Mouse (Mus musculus): ENCODE results near the gene Miga1.

The Miga1 gene

GRCm38 (mm10) chr3:152284759-152285158 lies 55.4 kb downstream of the Miga1 start:
- DNase-seq, result no peak

DNA sequence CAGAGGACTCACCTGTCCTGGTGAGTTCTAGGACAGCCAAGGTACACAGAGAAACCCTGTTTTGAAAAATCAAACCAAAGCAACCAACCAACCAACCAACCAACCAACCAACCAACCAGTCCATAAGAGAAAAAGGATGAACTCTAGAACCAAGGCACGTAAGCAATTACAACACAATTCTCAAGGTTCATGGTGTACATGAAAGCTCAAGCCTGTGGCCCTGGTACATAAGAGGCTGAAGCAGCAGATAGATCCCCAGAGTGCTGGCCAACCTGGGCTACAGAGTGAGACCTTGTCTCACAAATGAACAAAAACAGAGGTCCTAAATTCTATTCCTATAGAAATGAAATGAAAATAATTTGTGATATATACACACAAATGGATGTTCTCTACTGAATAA lies 55.9 kb downstream of the Miga1 start:
- no peak for DNase-seq

DNA sequence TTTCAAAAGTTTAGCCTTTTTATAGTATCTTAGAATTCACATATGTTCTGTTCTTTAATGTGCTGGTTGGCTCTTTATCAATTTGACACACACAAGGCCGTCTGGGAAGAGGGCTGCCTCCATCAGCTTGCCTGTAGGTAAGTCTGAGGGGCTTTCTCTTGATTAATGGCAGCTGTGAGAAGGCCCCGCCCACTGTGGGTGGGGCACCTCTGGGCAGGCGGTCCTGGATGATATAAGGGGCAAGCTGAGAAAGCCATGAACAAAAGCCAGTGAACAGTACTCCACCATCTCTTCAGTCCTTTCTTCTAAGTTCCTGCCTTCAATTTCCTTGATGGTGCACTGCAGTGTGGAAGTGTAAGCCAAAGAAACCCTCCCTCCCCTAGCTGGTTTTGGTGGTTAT lies 58.1 kb downstream of the Miga1 start:
- DNase-seq, result no peak

- no peak for DNase-seq
Measured at GRCm38 (mm10) chr3:152278431-152278830, 61.8 kb downstream of the Miga1 start.

GRCm38 (mm10) chr3:152277912-152278311 lies 62.3 kb downstream of the Miga1 start:
- DNase-seq, result no peak

GRCm38 (mm10) chr3:152276935-152277334 lies 63.3 kb downstream of the Miga1 start:
- DNase-seq, result no peak

GRCm38 (mm10) chr3:152275008-152275407 lies 65.2 kb downstream of the Miga1 start:
- DNase-seq, result no peak

- no peak for DNase-seq
Measured at GRCm38 (mm10) chr3:152272974-152273685, 67.1 kb downstream of the Miga1 start.

DNA sequence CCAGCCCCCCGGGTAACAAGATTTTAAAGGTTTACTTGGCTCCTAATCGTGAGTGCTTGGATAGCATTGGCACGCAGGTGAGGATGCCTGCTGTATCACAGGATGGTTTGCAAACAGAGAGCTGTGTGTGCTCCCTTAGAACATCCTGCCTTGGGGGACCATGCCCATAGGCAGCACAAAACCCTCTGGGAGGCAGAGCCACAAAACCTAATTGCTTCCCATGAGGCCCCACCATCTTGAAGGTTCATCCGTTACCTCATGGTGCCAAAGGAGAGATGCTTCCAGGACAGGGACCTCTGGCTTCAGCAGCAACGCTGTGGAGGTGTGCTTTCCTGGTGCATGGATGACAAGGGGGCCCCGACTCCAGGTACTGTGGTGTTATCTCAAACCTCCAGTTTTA lies 68.3 kb downstream of the Miga1 start:
- DNase-seq, result no peak

- peak in 1 of 2 experiments; percentile 42 for DNase-seq
Measured at GRCm38 (mm10) chr3:152271071-152271710, 69.0 kb downstream of the Miga1 start.

DNA sequence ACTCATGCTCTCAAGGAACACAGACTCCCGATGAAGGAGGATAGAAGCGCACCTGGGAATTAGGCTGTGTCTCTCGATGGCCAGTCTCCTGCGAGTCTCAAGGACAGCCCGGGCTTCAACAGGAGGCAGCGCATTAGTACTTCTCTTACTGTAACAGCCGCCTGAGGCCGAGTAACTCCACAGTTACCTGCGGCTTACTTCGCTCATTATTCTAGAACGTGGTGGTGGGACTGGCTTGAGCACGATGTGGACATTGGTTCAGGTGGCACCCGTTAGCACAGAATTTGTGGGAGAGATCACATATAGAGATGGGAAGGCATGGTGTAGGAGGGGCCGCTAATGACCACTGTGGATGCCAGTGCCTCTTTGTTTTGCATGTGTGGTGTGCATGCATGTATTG lies 72.1 kb downstream of the Miga1 start:
- no peak for DNase-seq

DNA sequence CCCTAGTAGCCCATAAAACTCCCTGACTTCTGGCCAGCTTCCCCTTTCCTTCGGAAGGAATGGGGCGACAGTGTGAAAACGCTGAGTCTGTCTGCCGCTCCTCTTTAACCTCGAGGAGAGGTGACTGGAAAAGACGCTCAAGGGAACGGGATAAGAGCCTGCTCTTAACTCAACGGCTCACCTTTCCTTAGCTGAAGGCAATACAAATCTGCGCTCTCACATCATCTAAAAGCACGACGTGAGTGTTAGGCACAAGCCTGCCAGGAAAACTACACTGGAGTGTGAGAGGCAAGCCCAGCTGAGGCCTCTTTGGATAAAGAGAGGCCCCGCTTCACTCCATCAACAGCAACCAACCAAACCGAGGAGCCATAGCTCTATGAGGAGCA lies 74.2 kb downstream of the Miga1 start, which contains the start of gene Nexn:
TSS of gene Nexn (minus strand) at position 315 of the 386 bp plus-strand sequence.
- DNase-seq, result no peak

- peak; percentile 83 to 90 for DNase-seq
Measured at GRCm38 (mm10) chr3:152265351-152266035, 74.7 kb downstream of the Miga1 start.

DNA sequence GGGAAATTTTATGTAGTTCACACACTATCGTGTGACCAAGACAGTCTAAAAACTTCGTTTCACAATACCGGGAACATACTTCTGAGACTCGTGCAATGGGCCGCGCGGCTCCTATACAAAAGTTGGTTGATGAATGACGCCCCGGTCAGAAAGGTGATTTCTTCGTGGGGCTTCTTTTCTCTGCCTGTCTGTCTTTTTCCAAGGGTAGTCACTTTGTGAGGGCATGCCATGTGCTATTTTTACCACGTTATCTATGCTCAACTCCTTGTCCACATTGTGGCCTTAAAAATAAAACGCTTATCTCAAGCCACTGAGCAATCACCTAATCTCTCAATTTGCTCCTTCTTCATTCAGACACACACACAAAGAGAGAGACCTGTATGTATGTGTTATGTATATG lies 75.4 kb downstream of the Miga1 start:
- no peak for DNase-seq

DNA sequence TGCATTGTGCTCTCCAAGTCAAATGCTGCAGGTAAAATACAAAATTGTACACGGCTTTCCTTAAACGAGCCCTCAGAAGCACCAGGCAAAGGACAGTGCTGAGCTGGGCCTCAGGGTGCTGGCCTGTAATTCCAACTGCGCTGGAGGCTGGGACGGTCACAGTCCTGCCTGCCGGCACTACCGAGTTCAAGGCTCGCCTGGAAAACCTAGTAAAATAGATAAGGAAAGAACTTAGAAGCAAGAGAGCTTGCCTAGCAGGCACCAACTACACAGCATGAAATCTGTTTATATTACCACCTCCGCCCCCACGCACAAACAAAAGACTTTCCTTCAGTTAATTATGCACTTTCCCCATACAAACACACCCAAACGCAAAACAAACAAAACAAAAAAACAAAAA lies 75.8 kb downstream of the Miga1 start:
- DNase-seq, result no peak

GRCm38 (mm10) chr3:152261948-152262347 lies 78.3 kb downstream of the Miga1 start:
- DNase-seq, result peak in 1 of 2 experiments; percentile 33

DNA sequence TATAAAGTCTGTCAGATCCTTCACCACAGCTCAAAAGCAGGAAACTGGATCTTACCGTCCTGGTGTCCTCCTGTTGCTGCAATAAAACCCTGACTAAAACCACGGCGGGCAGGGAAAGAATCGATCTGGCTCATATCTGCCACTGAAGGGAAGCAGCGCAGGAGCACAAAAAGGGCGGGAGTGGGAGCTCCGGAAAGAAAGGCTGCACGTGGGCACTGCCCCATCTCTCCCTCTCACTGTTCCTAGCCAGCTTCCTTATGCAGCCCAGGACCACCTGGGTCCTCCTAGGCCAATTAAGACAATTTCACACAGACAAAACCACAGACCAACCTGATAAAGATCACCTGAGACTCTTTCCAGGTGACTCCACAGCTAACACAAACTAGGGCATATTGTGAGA lies 78.8 kb downstream of the Miga1 start:
- no peak for DNase-seq

- DNase-seq, result no peak
Measured at GRCm38 (mm10) chr3:152260362-152260761, 79.8 kb downstream of the Miga1 start.

GRCm38 (mm10) chr3:152259409-152259808 lies 80.8 kb downstream of the Miga1 start:
- peak; percentile 76 to 86 for DNase-seq

GRCm38 (mm10) chr3:152257528-152257927 lies 82.7 kb downstream of the Miga1 start:
- no peak for DNase-seq

- DNase-seq, result no peak
Measured at GRCm38 (mm10) chr3:152250487-152250886, 89.7 kb downstream of the Miga1 start.

DNA sequence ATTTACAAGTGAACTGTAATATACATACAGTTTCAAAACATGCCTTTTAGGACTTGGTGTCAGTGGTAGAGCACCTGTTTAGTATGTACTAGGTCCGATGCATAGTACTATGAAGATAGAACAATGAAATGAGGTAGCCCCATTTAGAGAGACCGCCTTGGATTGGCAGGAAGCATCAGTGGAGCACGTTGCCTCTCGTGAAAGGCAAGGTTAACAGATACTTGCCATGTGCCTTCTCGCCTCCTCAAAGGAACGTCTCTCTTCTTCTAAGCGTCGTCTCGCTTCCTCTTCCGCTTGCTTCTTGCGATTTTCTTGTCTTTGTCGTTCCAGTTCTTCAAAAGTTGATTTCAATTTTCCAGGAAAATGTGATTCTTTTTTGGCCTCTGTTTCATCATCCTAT lies 92.5 kb downstream of the Miga1 start:
- no peak for DNase-seq

GRCm38 (mm10) chr3:152245273-152245910 lies 94.8 kb downstream of the Miga1 start:
- DNase-seq, result no peak

DNA sequence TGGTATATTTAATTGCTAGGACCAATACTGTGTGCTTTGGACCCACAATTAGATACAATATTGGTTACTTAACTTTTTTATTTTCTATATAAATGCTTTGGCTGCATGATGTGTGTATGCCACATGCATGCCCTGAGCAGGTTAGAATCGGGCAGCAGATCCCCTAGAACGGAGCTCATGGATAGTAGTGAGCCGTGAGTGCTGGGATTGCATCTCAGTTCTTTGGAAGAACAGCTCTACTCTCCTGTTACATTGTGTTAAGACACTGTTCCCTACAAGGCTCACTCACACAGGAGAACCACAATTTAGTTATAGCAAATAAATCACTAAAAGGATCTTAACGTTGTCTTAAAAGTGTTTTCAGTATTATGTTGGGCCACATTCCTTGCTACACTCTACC lies 96.9 kb downstream of the Miga1 start:
- DNase-seq, result no peak

Data from lung, postnatal 4 days (tissue).